Comparison of ENCODE assay signal across 24 mouse cellular contexts in genomic region chr2:49846097-49846496, GRCm38 (mm10). TPM values are rescaled to one million over a fixed set of nuclear protein-coding genes. Genes with fewer than 3 reads are reported as not detected.
A peak's percentile ranks its signal among the peaks of the same experiment; 100 is the strongest.
DNase-seq lines count a peak whose midpoint lies in the region; ATAC-seq and TF ChIP-seq lines count a peak whose summit lies in the region.
"Had no signal": no experiment of that assay in that cellular context is flagged by ENCODE, and none has a peak within 500 bp of the region (broad histone marks: within the 10 kb centered on the region; RNA-seq: fewer than 3 reads in every experiment).

No protein-coding gene starts in this region.

- ATAC-seq in megakaryocyte, adult 5-6 weeks (ENCODE audit: poor library complexity, severe bottlenecking), result peak; percentile 35
- ATAC-seq: forebrain, embryonic 14.5 days had no signal

- no peaks in the 10 kb centered on the region for H3K36me3 ChIP-seq in spleen, adult 2 months (ENCODE audit: control insufficient read depth, insufficient read depth, low read length)
- H3K36me3 ChIP-seq: embryonic facial prominence, embryonic 15.5 days; hindbrain, embryonic 13.5 days; limb, embryonic 15.5 days; liver, embryonic 15.5 days; midbrain, embryonic 10.5 days had no signal

- H3K27ac ChIP-seq in spleen, adult 2 months (ENCODE audit: insufficient read depth, low read length), result peak overlapping the region; percentile 41; the same call in 1 of the 2 replicates
- H3K27ac ChIP-seq: embryonic facial prominence, embryonic 15.5 days; hindbrain, embryonic 13.5 days; kidney, postnatal 0 days; left cerebral cortex, adult 2 months; limb, embryonic 15.5 days; liver, embryonic 15.5 days; midbrain, embryonic 10.5 days had no signal

- H3K27me3 ChIP-seq in spleen, adult 2 months (ENCODE audit: control insufficient read depth, insufficient read depth, low read length), result no peaks in the 10 kb centered on the region
- H3K27me3 ChIP-seq: embryonic facial prominence, embryonic 15.5 days; hindbrain, embryonic 13.5 days; limb, embryonic 15.5 days; liver, embryonic 15.5 days had no signal

- H3K4me3 ChIP-seq in spleen, adult 2 months (ENCODE audit: extremely low read depth, insufficient read depth, insufficient read length), result no peak overlapping the region
- H3K4me3 ChIP-seq: embryonic facial prominence, embryonic 15.5 days; hindbrain, embryonic 13.5 days; left cerebral cortex, adult 2 months; limb, embryonic 15.5 days; liver, embryonic 15.5 days; midbrain, embryonic 10.5 days had no signal

- no peak for TF ChIP-seq CTCF in spleen, adult 2 months (IDR thresholded peaks at IDR 0.05; ENCODE audit: extremely low read depth, insufficient read depth, insufficient read length, insufficient replicate concordance)

- no peak for TF ChIP-seq POLR2A in spleen, adult 2 months (IDR thresholded peaks at IDR 0.05; ENCODE audit: low read depth, low read length)

- H3K4me1 ChIP-seq in spleen, adult 2 months (ENCODE audit: control insufficient read depth, insufficient read depth, insufficient read length), result no peaks in the 10 kb centered on the region
- H3K4me1 ChIP-seq: liver, embryonic 15.5 days had no signal

- peak in 1 of 2 experiments; percentile 27 for DNase-seq in spleen, adult 2 months (ENCODE audit: low read depth in 1 of 2, low spot score in 2 of 2)
- no peak for DNase-seq in spleen, postnatal 4 days (ENCODE audit: low spot score in 2 of 2)
- peak; percentile 63 for DNase-seq in T-cell, adult 2 months (ENCODE audit: low spot score)
- DNase-seq in testis, postnatal 10 days (ENCODE audit: low spot score), result no peak
- DNase-seq in frontal cortex, adult 2 months (ENCODE audit: extremely low spot score in 1 of 2, low spot score in 1 of 2), result no peak
- DNase-seq in frontal cortex, postnatal 25 days (ENCODE audit: low spot score in 2 of 2), result no peak
- DNase-seq: adrenal gland, postnatal 14 days; cerebellum, adult 8-10 months; cerebellum, postnatal 36 days; gastrocnemius, postnatal 25 days; kidney, adult 2 months; left cerebral cortex, postnatal 4 days; lung, postnatal 4 days; right cerebral cortex, postnatal 14 days had no signal

- 22% methylated on average over 3 of the region's 3 CpGs for WGBS in spleen, adult 2 months

RNA-seq across cellular contexts. Expression of gene Lypd6b, which starts 58.6 kb away (rescaled TPM):
- 0.51 and 0.59 TPM in 2 replicates for polyA plus RNA-seq in spleen, adult 2 months (2012; rRNA removed)
- 0.09 and 0.27 TPM in 2 replicates for total RNA-seq in megakaryocyte, adult 5-6 weeks (2015)
- 0.20 and 0.26 TPM in 2 replicates for total RNA-seq in megakaryocyte, adult 5-6 weeks (2017)
- polyA plus RNA-seq in frontal cortex, adult 2 months (2012; rRNA removed), result 7.5 and 8.0 TPM in 2 replicates
- total RNA-seq: gastrocnemius, postnatal 25 days; heart, postnatal 25 days had no signal
- polyA plus RNA-seq: liver, embryonic 15.5 days had no signal
